Mouse (Mus musculus): ENCODE measurements around the gene Rhox11. TPM values are rescaled to one million over a fixed set of nuclear protein-coding genes. Genes with fewer than 3 reads are reported as not detected.

The Rhox11 gene
- not detected for polyA plus RNA-seq (2014; fragmentation: Illumina TruSeq; extraction: RNeasy Lipid Tissue Mini Kit (QIAGEN cat#74804); ENCODE audit: low read depth, low replicate concordance)

GRCm38 (mm10) chrX:38085041-38085440 lies at the start of gene Rhox11:
TSS of gene Rhox11 (minus strand) at chrX:38085141.

GRCm38 (mm10) chrX:38120982-38121381 lies 36.0 kb upstream of the Rhox11 start, which contains the start of gene Rhox13:
TSS of gene Rhox13 (plus strand) at chrX:38121219.

GRCm38 (mm10) chrX:38110807-38111206 lies 25.9 kb upstream of the Rhox11 start, which contains the start of gene Rhox12:
TSS of gene Rhox12 (minus strand) at chrX:38110907.

GRCm38 (mm10) chrX:38066175-38066574 lies 18.8 kb downstream of the Rhox11 start, which contains the start of gene Rhox10:
TSS of gene Rhox10 (plus strand) at chrX:38066475.

DNA sequence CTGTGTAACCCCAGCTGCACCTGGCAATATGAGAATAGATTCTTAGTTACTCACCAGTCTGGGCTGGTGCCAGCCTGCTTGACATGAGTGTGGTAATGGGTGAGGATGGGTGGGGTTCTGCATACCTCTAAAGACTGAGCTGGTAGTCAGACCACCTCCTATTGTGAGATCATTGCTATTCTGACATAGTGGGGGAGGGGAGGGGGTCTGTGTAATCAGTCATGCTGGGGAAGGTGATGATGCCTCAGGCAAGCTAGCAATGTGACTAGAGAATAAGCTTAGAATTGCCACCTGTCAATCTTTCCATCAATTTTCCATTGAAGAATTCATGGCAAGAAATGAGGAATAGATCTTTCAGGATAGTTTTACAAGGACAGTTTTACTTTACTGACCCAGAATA lies 41.9 kb downstream of the Rhox11 start, which contains the start of gene Btg1-ps2:
Gene Btg1-ps2 (minus strand): TSS at position 101 of the 400 bp plus-strand sequence.

Other genes starting within 250 kb of the Rhox11 start
- not detected for gene Rhox8, start 206.2 kb downstream of the Rhox11 start, polyA plus RNA-seq (2014; fragmentation: Illumina TruSeq; extraction: RNeasy Lipid Tissue Mini Kit (QIAGEN cat#74804); ENCODE audit: low read depth, low replicate concordance)
- not detected for gene Rhox7b, start 187.9 kb downstream of the Rhox11 start, polyA plus RNA-seq (2014; fragmentation: Illumina TruSeq; extraction: RNeasy Lipid Tissue Mini Kit (QIAGEN cat#74804); ENCODE audit: low read depth, low replicate concordance)
- gene Rhox9, start 183.4 kb downstream of the Rhox11 start, polyA plus RNA-seq (2014; fragmentation: Illumina TruSeq; extraction: RNeasy Lipid Tissue Mini Kit (QIAGEN cat#74804); ENCODE audit: low read depth, low replicate concordance): not detected
- not detected for gene Btg1-ps1, start 66.3 kb downstream of the Rhox11 start, polyA plus RNA-seq (2014; fragmentation: Illumina TruSeq; extraction: RNeasy Lipid Tissue Mini Kit (QIAGEN cat#74804); ENCODE audit: low read depth, low replicate concordance)
- not detected for gene Btg1-ps2, start 42.0 kb downstream of the Rhox11 start, polyA plus RNA-seq (2014; fragmentation: Illumina TruSeq; extraction: RNeasy Lipid Tissue Mini Kit (QIAGEN cat#74804); ENCODE audit: low read depth, low replicate concordance)
- not detected for gene Rhox10, start 18.7 kb downstream of the Rhox11 start, polyA plus RNA-seq (2014; fragmentation: Illumina TruSeq; extraction: RNeasy Lipid Tissue Mini Kit (QIAGEN cat#74804); ENCODE audit: low read depth, low replicate concordance)
- not detected for gene Rhox12, start 25.8 kb upstream of the Rhox11 start, polyA plus RNA-seq (2014; fragmentation: Illumina TruSeq; extraction: RNeasy Lipid Tissue Mini Kit (QIAGEN cat#74804); ENCODE audit: low read depth, low replicate concordance)
- gene Rhox13, start 36.1 kb upstream of the Rhox11 start, polyA plus RNA-seq (2014; fragmentation: Illumina TruSeq; extraction: RNeasy Lipid Tissue Mini Kit (QIAGEN cat#74804); ENCODE audit: low read depth, low replicate concordance): not detected
- gene Zbtb33, start 104.7 kb upstream of the Rhox11 start, polyA plus RNA-seq (2014; fragmentation: Illumina TruSeq; extraction: RNeasy Lipid Tissue Mini Kit (QIAGEN cat#74804); ENCODE audit: low read depth, low replicate concordance): 28.3 TPM
- not detected for gene Tmem255a, start 167.3 kb upstream of the Rhox11 start, polyA plus RNA-seq (2014; fragmentation: Illumina TruSeq; extraction: RNeasy Lipid Tissue Mini Kit (QIAGEN cat#74804); ENCODE audit: low read depth, low replicate concordance)
- gene Atp1b4, start 231.0 kb upstream of the Rhox11 start, polyA plus RNA-seq (2014; fragmentation: Illumina TruSeq; extraction: RNeasy Lipid Tissue Mini Kit (QIAGEN cat#74804); ENCODE audit: low read depth, low replicate concordance): not detected